Mouse (Mus musculus) CH12.LX (cell line): ENCODE measurements around the gene Cyp4f40. TPM values are rescaled to one million over a fixed set of nuclear protein-coding genes. Genes with fewer than 3 reads are reported as not detected.

Experiments used
- polyA plus RNA-seq: library from polyadenylated mRNA; unstranded; fragments of >175 nt; gene quantifications from 2 replicates; pipeline ENCODE4 v1.2.1, GENCODE M21; 2012; ENCODE audit warnings: low read depth; ENCODE audit not compliant: insufficient read length
- total RNA-seq, 2 experiments: library from RNA; depleted of rRNA; stranded (reverse); fragments of 300-350 nt in 1 of 2; fragments of >200 nt in 1 of 2; gene quantifications; 2 replicates each; pipeline ENCODE4 v1.2.3; 2012 to 2014

Cyp4f40 gene
- total and polyA plus RNA-seq, 3 experiments = 0.08 to 0.44 (median 0.40) TPM

Other genes with a start within 250 kb of the Cyp4f40 start
- 1.2 and 2.0 TPM in 2 replicates for gene Pglyrp2, start 234.7 kb upstream of the Cyp4f40 start, total RNA-seq (2012; rRNA removed)
- gene Pglyrp2, start 234.7 kb upstream of the Cyp4f40 start, total RNA-seq (2014; rRNA removed) = 3.5 and 4.1 TPM in 2 replicates
- gene Pglyrp2, start 234.7 kb upstream of the Cyp4f40 start, polyA plus RNA-seq = 4.1 and 5.8 TPM in 2 replicates
- 0.64 and 0.67 TPM in 2 replicates for gene Cyp4f39, start 206.2 kb upstream of the Cyp4f40 start, total RNA-seq (2012; rRNA removed)
- gene Cyp4f39, start 206.2 kb upstream of the Cyp4f40 start, total RNA-seq (2014; rRNA removed) = 0.58 and 0.64 TPM in 2 replicates
- gene Cyp4f39, start 206.2 kb upstream of the Cyp4f40 start, polyA plus RNA-seq = 0.70 and 0.93 TPM in 2 replicates
- 2.2 and 3.3 TPM in 2 replicates for gene Cyp4f17, start 152.8 kb upstream of the Cyp4f40 start, total RNA-seq (2012; rRNA removed)
- 4.1 and 4.4 TPM in 2 replicates for gene Cyp4f17, start 152.8 kb upstream of the Cyp4f40 start, total RNA-seq (2014; rRNA removed)
- 3.6 and 4.8 TPM in 2 replicates for gene Cyp4f17, start 152.8 kb upstream of the Cyp4f40 start, polyA plus RNA-seq
- gene Cyp4f16, start 122.3 kb upstream of the Cyp4f40 start, total RNA-seq (2012; rRNA removed) = 30.0 TPM in 2 replicates
- gene Cyp4f16, start 122.3 kb upstream of the Cyp4f40 start, total RNA-seq (2014; rRNA removed) = 28.1 and 28.3 TPM in 2 replicates
- 31.2 and 33.9 TPM in 2 replicates for gene Cyp4f16, start 122.3 kb upstream of the Cyp4f40 start, polyA plus RNA-seq
- 0.34 TPM in 1 of 2 replicates, not detected in the other for gene Cyp4f37, start 37.6 kb upstream of the Cyp4f40 start, total RNA-seq (2012; rRNA removed)
- 0.16 and 0.28 TPM in 2 replicates for gene Cyp4f37, start 37.6 kb upstream of the Cyp4f40 start, total RNA-seq (2014; rRNA removed)
- 0.45 and 0.60 TPM in 2 replicates for gene Cyp4f37, start 37.6 kb upstream of the Cyp4f40 start, polyA plus RNA-seq
- not detected in 2 replicates for gene Cyp4f15, start 26.7 kb downstream of the Cyp4f40 start, total RNA-seq (2012; rRNA removed)
- gene Cyp4f15, start 26.7 kb downstream of the Cyp4f40 start, total RNA-seq (2014; rRNA removed) = not detected in 2 replicates
- not detected in 2 replicates for gene Cyp4f15, start 26.7 kb downstream of the Cyp4f40 start, polyA plus RNA-seq
- gene Zfp871, start 129.4 kb downstream of the Cyp4f40 start, total RNA-seq (2012; rRNA removed) = 9.8 and 11.3 TPM in 2 replicates
- 9.0 and 9.3 TPM in 2 replicates for gene Zfp871, start 129.4 kb downstream of the Cyp4f40 start, total RNA-seq (2014; rRNA removed)
- gene Zfp871, start 129.4 kb downstream of the Cyp4f40 start, polyA plus RNA-seq = 10.6 and 13.4 TPM in 2 replicates
- gene Zfp811, start 151.0 kb downstream of the Cyp4f40 start, total RNA-seq (2012; rRNA removed) = 1.1 and 1.7 TPM in 2 replicates
- 5.0 and 6.6 TPM in 2 replicates for gene Zfp811, start 151.0 kb downstream of the Cyp4f40 start, total RNA-seq (2014; rRNA removed)
- gene Zfp811, start 151.0 kb downstream of the Cyp4f40 start, polyA plus RNA-seq = 3.4 and 4.1 TPM in 2 replicates
- gene Zfp799, start 171.4 kb downstream of the Cyp4f40 start, total RNA-seq (2012; rRNA removed) = 4.7 and 6.2 TPM in 2 replicates
- 6.5 and 9.0 TPM in 2 replicates for gene Zfp799, start 171.4 kb downstream of the Cyp4f40 start, total RNA-seq (2014; rRNA removed)
- gene Zfp799, start 171.4 kb downstream of the Cyp4f40 start, polyA plus RNA-seq = 9.4 and 9.5 TPM in 2 replicates
- gene Zfp870, start 232.7 kb downstream of the Cyp4f40 start, total RNA-seq (2012; rRNA removed) = 3.4 and 3.5 TPM in 2 replicates
- 5.8 and 6.4 TPM in 2 replicates for gene Zfp870, start 232.7 kb downstream of the Cyp4f40 start, total RNA-seq (2014; rRNA removed)
- 8.6 and 10.4 TPM in 2 replicates for gene Zfp870, start 232.7 kb downstream of the Cyp4f40 start, polyA plus RNA-seq